Mouse (Mus musculus): Measurements from ENCODE around the gene Otud7a. TPM values are rescaled to one million over a fixed set of nuclear protein-coding genes. Genes with fewer than 3 reads are reported as not detected.
A peak's percentile ranks its signal among the peaks of the same experiment; 100 is the strongest.

The Otud7a gene
- total RNA-seq, 2 experiments from 2014 or later = 68.9 to 70.0 TPM

- no peak for DNase-seq
Measured at GRCm38 (mm10) chr7:63717903-63718302, 273.4 kb downstream of the Otud7a start.

DNA sequence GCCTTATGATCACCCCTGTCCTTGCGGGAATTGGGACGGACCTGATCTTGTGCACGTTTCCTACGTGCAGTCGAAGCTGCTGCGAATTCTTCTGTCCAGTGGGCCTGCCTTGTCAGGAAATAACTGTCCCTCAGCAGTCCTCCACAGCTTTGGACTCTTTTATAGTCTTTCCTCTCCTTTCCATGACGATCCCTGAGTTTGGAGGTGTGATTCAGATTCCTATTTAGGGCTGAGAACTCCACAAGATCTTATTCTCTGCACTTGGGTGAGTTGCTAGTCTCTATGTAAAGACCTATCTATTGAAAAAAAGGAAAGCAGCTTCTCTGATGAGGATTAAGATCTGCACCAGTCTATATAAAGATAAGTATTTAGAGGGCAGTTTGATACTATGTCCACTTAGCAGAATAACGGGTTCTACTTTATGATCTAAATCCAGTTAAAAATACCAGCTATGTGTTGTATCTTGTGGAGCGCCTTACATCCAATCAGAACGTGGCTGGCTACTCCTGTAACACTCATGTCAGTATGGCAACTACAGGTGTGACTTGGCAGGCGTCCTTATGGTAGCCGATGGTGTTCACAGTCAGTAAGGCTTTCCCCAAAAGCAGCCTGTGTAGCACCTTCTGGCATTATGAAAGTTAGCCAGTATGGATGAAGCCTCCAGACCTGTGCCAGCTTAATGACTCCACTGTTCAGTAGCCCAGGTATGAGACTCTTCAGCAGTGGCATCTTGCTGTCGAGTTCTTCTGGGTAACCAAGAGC lies 274.8 kb downstream of the Otud7a start:
- DNase-seq = no peak

- no peak for DNase-seq
Measured at GRCm38 (mm10) chr7:63720682-63721081, 276.1 kb downstream of the Otud7a start.

- DNase-seq = no peak
Measured at GRCm38 (mm10) chr7:63725040-63725729, 280.6 kb downstream of the Otud7a start.

GRCm38 (mm10) chr7:63729605-63730004 lies 285.1 kb downstream of the Otud7a start:
- no peak for DNase-seq

DNA sequence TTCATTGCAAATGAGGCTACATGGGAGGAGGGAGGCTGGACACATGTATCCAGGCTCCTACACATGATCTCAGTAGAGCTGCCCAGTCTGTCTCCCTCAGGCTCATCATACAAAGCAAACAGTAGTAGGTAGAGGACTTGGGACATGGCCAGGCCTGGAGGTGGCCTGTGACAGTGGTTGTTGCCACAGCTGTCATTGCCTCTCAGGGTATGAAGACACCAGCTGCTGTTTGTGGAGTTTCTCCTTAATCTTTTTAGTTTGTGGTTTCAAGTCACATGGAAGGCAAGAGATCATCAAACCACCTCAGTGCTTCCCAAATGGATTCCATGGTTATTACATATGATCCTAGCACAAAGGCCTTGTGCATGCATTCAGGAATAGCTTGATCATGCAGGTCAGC lies 285.5 kb downstream of the Otud7a start:
- no peak for DNase-seq

- DNase-seq = no peak
Measured at GRCm38 (mm10) chr7:63737725-63738124, 293.2 kb downstream of the Otud7a start.

GRCm38 (mm10) chr7:63738142-63738541 lies 293.6 kb downstream of the Otud7a start:
- DNase-seq = no peak

DNA sequence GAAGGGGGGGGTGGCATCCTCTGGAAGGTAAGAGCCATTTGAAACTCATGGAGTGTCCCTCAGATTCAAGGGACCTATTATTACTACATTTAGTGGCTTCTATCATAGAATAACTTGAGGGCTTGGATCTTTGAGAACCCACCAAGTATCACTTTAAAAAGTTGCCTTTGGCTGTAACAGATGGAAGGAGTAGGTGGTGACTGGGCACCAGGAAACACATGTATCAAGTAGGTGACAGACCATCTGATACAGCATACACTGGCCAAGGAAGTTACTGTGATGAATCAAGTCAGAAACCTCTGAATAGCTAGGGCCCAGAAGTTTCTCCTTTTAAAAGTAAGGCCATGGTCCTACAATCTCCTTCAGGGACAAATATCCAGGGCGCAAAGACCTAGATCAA lies 298.6 kb downstream of the Otud7a start:
- DNase-seq = no peak

GRCm38 (mm10) chr7:63752081-63752480 lies 307.5 kb downstream of the Otud7a start:
- peak in 1 of 2 experiments; percentile 46 for DNase-seq

DNA sequence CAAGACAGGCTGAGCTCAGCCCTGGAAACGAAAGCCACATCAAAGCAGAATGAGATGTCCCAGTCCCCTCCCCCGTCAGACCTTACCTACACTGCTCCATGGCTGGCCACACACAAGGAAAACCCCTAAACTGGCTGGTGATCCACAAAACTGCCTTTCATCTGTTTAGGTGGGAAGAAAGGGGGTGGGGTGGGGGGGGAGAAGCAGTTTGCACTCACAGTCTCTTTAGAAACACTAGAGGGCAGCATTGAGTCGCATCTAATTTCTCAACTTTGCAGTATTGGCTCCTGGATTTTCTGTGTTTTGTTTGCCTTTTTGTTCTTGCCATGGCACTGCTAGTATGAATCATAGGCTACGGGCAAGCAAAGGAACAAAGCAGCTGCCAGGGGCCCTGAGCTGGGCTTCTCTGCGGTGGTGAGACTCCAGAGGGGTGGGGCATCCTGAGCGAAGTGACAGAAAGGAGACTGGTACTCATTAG lies 308.8 kb downstream of the Otud7a start:
- DNase-seq = peak; percentile 60

GRCm38 (mm10) chr7:63754573-63755475 lies 310.3 kb downstream of the Otud7a start:
- DNase-seq = peak; percentile 76 to 77

DNA sequence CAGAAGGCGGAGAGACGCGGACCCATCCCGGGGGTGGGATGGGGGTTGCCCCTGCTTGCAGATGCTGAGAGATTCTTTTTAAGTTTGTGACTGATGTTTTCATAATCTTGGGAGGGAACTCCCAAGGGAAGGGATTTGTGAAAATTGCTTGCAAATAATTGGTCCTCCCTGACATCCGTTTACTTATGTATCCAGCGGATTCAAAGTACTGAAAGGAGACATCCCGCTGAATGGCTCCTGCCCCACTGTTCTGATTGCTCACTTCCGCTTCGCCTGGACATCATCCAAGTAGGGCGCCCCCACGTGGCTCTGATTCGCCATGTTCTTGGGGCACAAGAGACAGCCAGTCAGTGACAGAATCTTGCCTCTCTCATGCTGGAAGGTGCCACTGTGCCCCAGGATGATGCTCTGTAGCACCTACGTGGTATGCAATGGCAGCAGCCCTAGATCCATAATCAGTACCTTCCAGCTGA lies 311.0 kb downstream of the Otud7a start:
- peak; percentile 83 to 87 for DNase-seq

GRCm38 (mm10) chr7:63757136-63757677 lies 312.7 kb downstream of the Otud7a start:
- no peak for DNase-seq

GRCm38 (mm10) chr7:63757678-63758239 lies 313.2 kb downstream of the Otud7a start:
- DNase-seq = no peak

GRCm38 (mm10) chr7:63758240-63758826 lies 313.8 kb downstream of the Otud7a start:
- peak; percentile 38 to 47 for DNase-seq

DNA sequence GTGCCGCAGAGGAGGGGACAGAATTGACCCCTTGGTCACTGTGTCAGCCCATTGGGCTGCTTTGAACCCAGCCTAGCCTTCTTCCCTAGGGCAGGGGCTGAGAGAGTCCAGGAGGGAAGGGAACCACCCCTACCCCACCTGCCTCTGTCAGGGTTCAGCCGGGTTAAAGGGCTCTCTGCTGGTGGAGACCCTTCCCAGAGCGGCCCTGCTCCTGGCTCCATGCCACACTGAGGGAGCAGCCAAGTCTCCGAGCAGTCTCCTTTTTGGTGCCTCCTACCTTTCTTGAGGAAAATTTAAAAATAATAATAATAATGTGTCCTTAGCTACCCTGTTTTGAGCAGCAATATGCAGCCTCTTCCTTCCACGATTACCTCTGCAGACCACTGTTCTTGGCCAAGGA lies 315.1 kb downstream of the Otud7a start:
- no peak for DNase-seq

DNA sequence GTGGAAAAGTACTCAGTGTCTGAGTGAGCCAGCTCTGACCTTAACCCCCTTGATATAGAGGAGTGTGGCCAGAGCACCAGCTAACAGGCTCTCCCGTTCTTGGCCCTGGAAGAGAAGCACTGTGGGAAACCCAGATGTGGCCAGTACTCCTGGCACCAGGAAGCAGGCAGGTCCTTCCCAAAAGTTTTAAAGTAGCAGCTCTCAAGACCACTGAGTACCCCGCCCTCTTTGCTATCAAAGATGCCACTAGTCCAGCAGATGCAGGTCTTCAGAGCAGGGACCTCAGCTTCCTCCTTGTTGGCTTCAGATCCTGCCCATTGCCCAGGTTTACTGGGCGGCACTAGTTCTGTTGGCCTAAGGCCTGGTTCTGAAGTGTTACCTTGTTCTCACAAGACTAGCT lies 318.0 kb downstream of the Otud7a start:
- DNase-seq = no peak

- DNase-seq = no peak
Measured at GRCm38 (mm10) chr7:63768398-63769029, 324.0 kb downstream of the Otud7a start.

DNA sequence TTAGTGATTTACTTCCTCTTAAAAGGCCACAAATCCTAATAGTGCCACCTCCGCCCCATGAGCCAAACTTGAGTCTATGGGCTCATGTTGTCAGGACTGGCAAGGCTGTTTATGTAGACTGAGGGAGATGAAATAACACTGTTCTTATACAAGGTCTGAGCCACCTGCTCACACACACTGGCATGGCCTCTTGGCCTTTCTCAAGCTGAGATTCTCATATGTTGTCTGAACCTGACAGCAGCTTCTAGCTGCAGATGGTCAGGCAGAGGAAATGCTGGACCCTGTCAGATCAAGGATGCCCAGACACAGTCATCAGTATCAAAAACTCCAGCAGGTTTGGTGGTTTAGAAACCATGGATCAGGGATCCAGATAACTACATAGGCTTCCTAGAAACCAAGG lies 328.7 kb downstream of the Otud7a start:
- DNase-seq = no peak

DNA sequence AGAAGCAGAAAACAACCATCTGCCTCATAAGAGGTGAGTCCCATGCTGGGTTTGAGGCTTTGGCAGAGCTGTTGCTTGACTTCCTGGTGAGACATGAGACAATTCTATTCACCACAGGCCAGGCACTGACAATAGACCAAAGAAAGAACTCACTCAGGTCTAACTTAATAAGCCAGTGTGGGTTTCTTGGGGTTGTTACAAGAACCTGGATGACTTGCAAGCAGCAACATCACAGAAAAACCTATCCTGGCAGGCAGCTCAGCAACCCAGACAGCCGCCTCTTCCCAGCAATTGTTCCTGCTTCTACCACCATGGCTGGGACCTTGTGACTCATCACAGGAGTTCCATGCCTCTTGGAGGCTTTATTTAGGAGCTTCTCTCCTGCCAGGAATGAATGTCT lies 329.7 kb downstream of the Otud7a start:
- DNase-seq = no peak
